Mouse (Mus musculus): ENCODE results near the gene Gltp.

DNA sequence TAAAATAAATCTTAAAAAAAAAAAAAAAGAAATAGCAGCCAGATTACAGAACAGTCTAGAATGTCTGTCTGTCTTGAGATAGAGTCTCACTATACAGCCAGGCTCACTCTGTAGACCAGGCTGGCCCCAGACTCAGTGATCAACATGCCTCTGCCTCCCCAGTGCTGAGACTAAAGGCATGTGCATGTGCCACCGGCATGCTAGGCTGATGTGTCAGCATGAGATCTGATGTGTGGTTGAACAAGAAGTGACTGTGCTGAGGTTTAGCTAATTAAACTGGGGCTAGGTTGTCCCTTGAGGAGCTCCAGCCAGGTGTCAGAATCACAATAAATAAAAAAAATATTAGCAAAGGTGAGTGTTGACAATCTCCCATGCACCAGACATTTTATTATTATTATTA is 24.1 kb downstream of the Gltp start:
- no peak for TF ChIP-seq POLR2A (IDR thresholded peaks at IDR 0.05; ENCODE audit: low read depth, low read length)
- no peak for TF ChIP-seq CTCF (IDR thresholded peaks at IDR 0.05; ENCODE audit: extremely low read depth, insufficient read length, insufficient replicate concordance, low read depth, low read length)
